21 mouse cellular contexts compared by ENCODE assay signal in genomic region chr7:82734748-82735600, GRCm38 (mm10).
DNase-seq lines count a peak whose midpoint lies in the region; ATAC-seq and TF ChIP-seq lines count a peak whose summit lies in the region.
"Had no signal": no experiment of that assay in that cellular context is flagged by ENCODE, and none has a peak within 500 bp of the region (broad histone marks: within the 10 kb centered on the region; RNA-seq: fewer than 3 reads in every experiment).

No protein-coding gene starts in this region.

- TF ChIP-seq RAD21 in MEL (IDR thresholded peaks at IDR 0.05; ENCODE audit: low read depth, low read length), result no peak

- no peaks in the 10 kb centered on the region for H3K79me2 ChIP-seq in MEL (ENCODE audit: control insufficient read depth, insufficient read depth, low read length, poor library complexity)

- no peak overlapping the region for H3K9ac ChIP-seq in limb, embryonic 15.5 days
- H3K9ac ChIP-seq in MEL (ENCODE audit: control insufficient read depth, low read depth, low read length, poor library complexity, severe bottlenecking), result no peak overlapping the region
- H3K9ac ChIP-seq in hindbrain, embryonic 16.5 days (ENCODE audit: low read depth, low read length), result no peak overlapping the region
- H3K9ac ChIP-seq: hindbrain, embryonic 13.5 days; intestine, embryonic 15.5 days; midbrain, embryonic 12.5 days; neural tube, embryonic 13.5 days had no signal

- 89% methylated on average over 3 of the region's 3 CpGs for WGBS in limb, embryonic 15.5 days
- 89% methylated on average over 3 of the region's 3 CpGs for WGBS in limb, embryonic 10.5 days
- 81% methylated on average over 3 of the region's 3 CpGs for WGBS in hindbrain, embryonic 16.5 days

- no peaks in the 10 kb centered on the region for H3K36me3 ChIP-seq in limb, embryonic 15.5 days
- H3K36me3 ChIP-seq in limb, embryonic 10.5 days, result peaks cover 8% of the 10 kb centered on the region; the same call in 1 of the 2 replicates
- H3K36me3 ChIP-seq in MEL (ENCODE audit: control insufficient read depth in 1 of 2, insufficient read depth in 2 of 2, low read length in 2 of 2), result peaks cover 0 to 13% of the 10 kb centered on the region in 2 experiments; a peak in 2 of 4 replicates
- no peaks in the 10 kb centered on the region for H3K36me3 ChIP-seq in hindbrain, embryonic 16.5 days (ENCODE audit: control insufficient read depth, insufficient read depth, low read length)
- H3K36me3 ChIP-seq: hindbrain, embryonic 13.5 days; intestine, embryonic 15.5 days; midbrain, embryonic 12.5 days; neural tube, embryonic 13.5 days had no signal

- 0 out of 2 replicates have a peak overlapping the region, but pooled peaks have one; percentile 47 for H3K27ac ChIP-seq in limb, embryonic 15.5 days
- no peak overlapping the region for H3K27ac ChIP-seq in limb, embryonic 10.5 days
- H3K27ac ChIP-seq in MEL (ENCODE audit: control insufficient read depth, low read depth, low read length), result no peak overlapping the region
- H3K27ac ChIP-seq in embryonic fibroblast, embryonic 13.5 days (ENCODE audit: insufficient read depth, low read length), result peak overlapping the region; percentile 17; the same call in 1 of the 2 replicates
- H3K27ac ChIP-seq in hindbrain, embryonic 16.5 days (ENCODE audit: low read depth, low read length), result no peak overlapping the region
- H3K27ac ChIP-seq: heart, embryonic 10.5 days; hindbrain, embryonic 13.5 days; intestine, embryonic 15.5 days; kidney, postnatal 0 days; midbrain, embryonic 12.5 days; neural tube, embryonic 13.5 days had no signal

- TF ChIP-seq EP300 in MEL (IDR thresholded peaks at IDR 0.05; ENCODE audit: low read depth in 1 of 2, low read length in 2 of 2), result no peak

- no peak overlapping the region for H3K4me2 ChIP-seq in limb, embryonic 15.5 days
- no peak overlapping the region for H3K4me2 ChIP-seq in hindbrain, embryonic 16.5 days (ENCODE audit: low read length)
- H3K4me2 ChIP-seq: hindbrain, embryonic 13.5 days; intestine, embryonic 15.5 days; midbrain, embryonic 12.5 days; neural tube, embryonic 13.5 days had no signal

- H3K27me3 ChIP-seq in limb, embryonic 15.5 days, result no peaks in the 10 kb centered on the region
- H3K27me3 ChIP-seq in limb, embryonic 10.5 days (ENCODE audit: low read depth, poor library complexity, severe bottlenecking), result no peaks in the 10 kb centered on the region
- H3K27me3 ChIP-seq in MEL (ENCODE audit: control insufficient read depth in 1 of 2, insufficient read depth in 2 of 2, low read length in 2 of 2), result no peaks in the 10 kb centered on the region
- H3K27me3 ChIP-seq in hindbrain, embryonic 16.5 days (replicated peaks; ENCODE audit: control insufficient read depth, insufficient read depth, low read length), result no peaks in the 10 kb centered on the region
- H3K27me3 ChIP-seq: hindbrain, embryonic 13.5 days; intestine, embryonic 15.5 days; midbrain, embryonic 12.5 days; neural tube, embryonic 13.5 days had no signal

- no peak for ATAC-seq in limb, embryonic 15.5 days (ENCODE audit: insufficient number of reproducible peaks, low FRiP score, low TSS enrichment, low read depth)
- ATAC-seq in hindbrain, embryonic 16.5 days, result no peak
- ATAC-seq: forebrain, embryonic 16.5 days; intestine, embryonic 15.5 days had no signal

- no peak for TF ChIP-seq CTCF in MEL (IDR thresholded peaks at IDR 0.05 in 2 of 3, conservative IDR thresholded peaks at IDR 0.05 in 1 of 3; ENCODE audit: control insufficient read depth in 1 of 3, insufficient read depth in 1 of 3, low read depth in 2 of 3, low read length in 3 of 3, poor library complexity in 1 of 3, severe bottlenecking in 1 of 3)
- TF ChIP-seq CTCF in embryonic fibroblast, embryonic 13.5 days (IDR thresholded peaks at IDR 0.05; ENCODE audit: borderline replicate concordance, insufficient read depth, low read length), result no peak

- H3K4me3 ChIP-seq in limb, embryonic 15.5 days, result no peak overlapping the region
- H3K4me3 ChIP-seq in limb, embryonic 10.5 days, result no peak overlapping the region
- H3K4me3 ChIP-seq in MEL (ENCODE audit: control insufficient read depth in 1 of 2, insufficient read depth in 1 of 2, low read depth in 2 of 2, low read length in 2 of 2), result no peak overlapping the region
- no peak overlapping the region for H3K4me3 ChIP-seq in embryonic fibroblast, embryonic 13.5 days (ENCODE audit: insufficient read depth, low read length)
- H3K4me3 ChIP-seq in hindbrain, embryonic 16.5 days (ENCODE audit: low read length), result no peak overlapping the region
- H3K4me3 ChIP-seq: heart, embryonic 10.5 days; hindbrain, embryonic 13.5 days; intestine, embryonic 15.5 days; midbrain, embryonic 12.5 days; neural tube, embryonic 13.5 days had no signal

- DNase-seq in limb, embryonic 10.5 days (ENCODE audit: low spot score), result no peak
- peak; percentile 10 for DNase-seq in MEL (ENCODE audit: low read depth, low spot score)
- DNase-seq in spleen, adult 18-20 months, result no peak
- no peak for DNase-seq in cerebellum, adult 8-10 months
- DNase-seq: adrenal gland, postnatal 10 days; cerebellum, adult 11-12 months; cerebellum, postnatal 36 days; gastrocnemius, postnatal 14 days; heart, postnatal 10 days; lung, postnatal 4 days; right cerebral cortex, postnatal 25 days had no signal

- no peaks in the 10 kb centered on the region for H3K9me3 ChIP-seq in limb, embryonic 15.5 days
- no peaks in the 10 kb centered on the region for H3K9me3 ChIP-seq in limb, embryonic 10.5 days (replicated peaks)
- no peaks in the 10 kb centered on the region for H3K9me3 ChIP-seq in MEL (replicated peaks; ENCODE audit: insufficient read depth, low read length)
- no peaks in the 10 kb centered on the region for H3K9me3 ChIP-seq in hindbrain, embryonic 16.5 days (ENCODE audit: control insufficient read depth, low read length)
- H3K9me3 ChIP-seq: heart, embryonic 10.5 days; hindbrain, embryonic 13.5 days; intestine, embryonic 15.5 days; midbrain, embryonic 12.5 days; neural tube, embryonic 13.5 days had no signal

- 0 out of 2 replicates have a peak, but pooled peaks cover 3% of the 10 kb centered on the region for H3K4me1 ChIP-seq in limb, embryonic 15.5 days
- H3K4me1 ChIP-seq in limb, embryonic 10.5 days, result peaks cover 12% of the 10 kb centered on the region; the same call in 1 of the 2 replicates
- peaks cover 12 to 16% of the 10 kb centered on the region in 2 experiments for H3K4me1 ChIP-seq in MEL (ENCODE audit: control insufficient read depth in 1 of 2, insufficient read depth in 2 of 2, low read length in 2 of 2)
- H3K4me1 ChIP-seq in embryonic fibroblast, embryonic 13.5 days (ENCODE audit: control insufficient read depth, insufficient read depth, low read length), result peaks cover 7% of the 10 kb centered on the region; the same call in 1 of the 2 replicates
- H3K4me1 ChIP-seq in hindbrain, embryonic 16.5 days (ENCODE audit: control insufficient read depth, insufficient read depth, low read depth, low read length), result no peaks in the 10 kb centered on the region
- H3K4me1 ChIP-seq: heart, embryonic 10.5 days; hindbrain, embryonic 13.5 days; midbrain, embryonic 12.5 days; neural tube, embryonic 13.5 days had no signal

- no peak for TF ChIP-seq POLR2A in MEL (IDR thresholded peaks at IDR 0.05; ENCODE audit: control insufficient read depth in 1 of 2, insufficient read depth in 1 of 2, low read depth in 1 of 2, low read length in 2 of 2, poor library complexity in 1 of 2)
- TF ChIP-seq POLR2A in embryonic fibroblast, embryonic 13.5 days (IDR thresholded peaks at IDR 0.05; ENCODE audit: low read depth, low read length), result no peak

TF ChIP-seq in MEL, 35 proteins besides CTCF, POLR2A, EP300 and RAD21:
- TF ChIP-seq BHLHE40 (IDR thresholded peaks at IDR 0.05; ENCODE audit: borderline replicate concordance, low read depth, low read length) (no peak), KAT2A (conservative IDR thresholded peaks at IDR 0.05; ENCODE audit: low read depth, low read length) (no peak), CHD2 (IDR thresholded peaks at IDR 0.05; ENCODE audit: low read length) (no peak), POLR2AphosphoS5 (IDR thresholded peaks at IDR 0.05; ENCODE audit: borderline replicate concordance, low read depth, low read length) (no peak), POLR2AphosphoS2 (IDR thresholded peaks at IDR 0.05; ENCODE audit: low read length) (no peak), RCOR1 (IDR thresholded peaks at IDR 0.05; ENCODE audit: low read depth, low read length) (no peak), E2F4 (IDR thresholded peaks at IDR 0.05; ENCODE audit: borderline replicate concordance, low read depth, low read length) (no peak), MAFK (IDR thresholded peaks at IDR 0.05; ENCODE audit: borderline replicate concordance, low read depth, low read length) (no peak), USF2 (IDR thresholded peaks at IDR 0.05; ENCODE audit: borderline replicate concordance in 1 of 2, insufficient read depth in 1 of 2, low read depth in 1 of 2, low read length in 2 of 2) (no peak), GATA1 (IDR thresholded peaks at IDR 0.05; ENCODE audit: low read depth, low read length) (no peak), SIN3A (IDR thresholded peaks at IDR 0.05; ENCODE audit: low read length) (no peak), MAX (IDR thresholded peaks at IDR 0.05; ENCODE audit: low read length) (no peak), NELFE (IDR thresholded peaks at IDR 0.05; ENCODE audit: low read depth, low read length) (no peak), MYC (IDR thresholded peaks at IDR 0.05; ENCODE audit: low read depth, low read length) (no peak), MEF2A (IDR thresholded peaks at IDR 0.05; ENCODE audit: extremely low read depth, insufficient replicate concordance, low read depth, low read length, poor library complexity, severe bottlenecking) (no peak), SMC3 (IDR thresholded peaks at IDR 0.05; ENCODE audit: low read depth, low read length) (no peak), CHD1 (IDR thresholded peaks at IDR 0.05; ENCODE audit: low read depth, low read length) (no peak)

Comparison
In these comparisons a context has a peak if more than half of its experiments do, and no peak if none do; other contexts are left out.
1. H3K27ac ChIP-seq: peak in limb, embryonic 15.5 days (single experiment) and embryonic fibroblast, embryonic 13.5 days (single experiment); none in limb, embryonic 10.5 days (single experiment), MEL (single experiment) and hindbrain, embryonic 16.5 days (single experiment).